Mouse (Mus musculus) embryonic stem cell, embryonic (primary cell): ENCODE measurements around the gene Kctd19.

ENCODE experiments used
- CTCF ChIA-PET, 4 experiments: fragments of 300-600 bp in 2 of 4; fragments of 350-600 bp in 2 of 4; sonication (Branson Sonifier 250); formaldehyde crosslinking; loops; one replicate each; lab custom pipeline; 2022; ENCODE audit warnings: inconsistent platforms in 2 of 4; lab: Charles Lee
- POLR2A ChIA-PET, 4 experiments: fragments of 300-600 bp in 2 of 4; fragments of 350-600 bp in 2 of 4; sonication (Branson Sonifier 250); formaldehyde crosslinking; loops; one replicate each; lab custom pipeline; 2022; ENCODE audit warnings: antibody characterized with exemption in 4 of 4, inconsistent platforms in 1 of 4; lab: Charles Lee

The Kctd19 gene

GRCm38 (mm10) chr8:105355179-105356024, 57.9 kb downstream of the Kctd19 start:
- ChIA-PET POLR2A (interaction anchor here in 3 of 4 experiments (0.7 to 1.7 kb wide), 4 partner anchors 25 to 66 kb away, joined by 3 to 4 read pairs (median 4); partner anchors contain the start of genes 4931428F04Rik (in 1 of the 3), E2f4 (in 1 of the 3), Lrrc29 (in 1 of the 3) and Tmem208 (in 1 of the 3)), CTCF (interaction anchor here in 1 of 4 experiments (0.6 to 1.3 kb wide), 2 partner anchors 19 to 66 kb away, joined by 3 read pairs; partner anchors contain the start of gene 4931428F04Rik)

- ChIA-PET POLR2A (interaction anchor here in 2 of 4 experiments (1.0 to 1.7 kb wide), 5 partner anchors 18 to 57 kb away, joined by 3 to 4 read pairs (median 4); partner anchors contain the start of genes E2f4 (in 1 of the 2), Lrrc29 (in 1 of the 2), Plekhg4 (in 1 of the 2) and Tmem208 (in 1 of the 2)), CTCF (interaction anchor here in 2 of 4 experiments (0.6 to 1.3 kb wide), 3 partner anchors 20 to 87 kb away, joined by 3 read pairs; partner anchors contain the start of gene 4931428F04Rik (in 1 of the 2))
Measured at GRCm38 (mm10) chr8:105354549-105354948, 58.8 kb downstream of the Kctd19 start.

- ChIA-PET POLR2A (interaction anchor here in 2 of 4 experiments (0.6 to 1.7 kb wide), 5 partner anchors 16 to 59 kb away, joined by 3 to 4 read pairs (median 3); partner anchors contain the start of genes Kctd19 (in 1 of the 2) and Plekhg4 (in 1 of the 2)), CTCF (interaction anchor here in 1 of 4 experiments (0.7 kb wide), 1 partner anchor 21 kb away, joined by 4 read pairs; no protein-coding TSS in a partner anchor)
Measured at GRCm38 (mm10) chr8:105353583-105354135, 59.6 kb downstream of the Kctd19 start.

GRCm38 (mm10) chr8:105350186-105350585, 63.1 kb downstream of the Kctd19 start:
- ChIA-PET CTCF (interaction anchor here (0.6 to 4.3 kb wide), 8 partner anchors 9 to 650 kb away, joined by 3 to 17 read pairs (median 4); no protein-coding TSS in a partner anchor), POLR2A (interaction anchor here (0.6 to 4.4 kb wide), 21 partner anchors 9 to 1184 kb away, joined by 3 to 32 read pairs (median 4); partner anchors contain the start of genes Tppp3 (in 2 of the 4), 4931428F04Rik (in 1 of the 4), E2f4 (in 1 of the 4) and Plekhg4 (in 1 of the 4))

- ChIA-PET CTCF (interaction anchor here (0.7 to 4.3 kb wide), 17 partner anchors 10 to 401 kb away, joined by 3 to 17 read pairs (median 7); partner anchors contain the start of genes 4931428F04Rik (in 1 of the 4), B3gnt9 (in 1 of the 4) and Tppp3 (in 1 of the 4)), POLR2A (interaction anchor here in 3 of 4 experiments (0.6 to 4.4 kb wide), 30 partner anchors 10 to 1183 kb away, joined by 3 to 32 read pairs (median 4); partner anchors contain the start of genes E2f4 (in 2 of the 3), Tppp3 (in 2 of the 3), 4931428F04Rik (in 1 of the 3) and Lrrc29 (in 1 of the 3))
Measured at GRCm38 (mm10) chr8:105349096-105349771, 64.1 kb downstream of the Kctd19 start.

GRCm38 (mm10) chr8:105348450-105349095, 64.7 kb downstream of the Kctd19 start, which contains the start of gene Slc9a5:
Gene Slc9a5, plus strand, starts transcription at chr8:105348843.
- ChIA-PET CTCF (interaction anchor here (0.5 to 4.3 kb wide), 28 partner anchors 9 to 746 kb away, joined by 3 to 17 read pairs (median 5); partner anchors contain the start of genes 4931428F04Rik (in 2 of the 4), Tppp3 (in 2 of the 4) and B3gnt9 (in 1 of the 4)), POLR2A (interaction anchor here in 3 of 4 experiments (0.6 to 4.4 kb wide), 55 partner anchors 9 to 511 kb away, joined by 3 to 32 read pairs (median 4); partner anchors contain the start of genes Tppp3 (in 2 of the 3), 4931428F04Rik (in 1 of the 3), Acd (in 1 of the 3) and B3gnt9 (in 1 of the 3))

GRCm38 (mm10) chr8:105347428-105348221, 65.7 kb downstream of the Kctd19 start, which contains the start of gene Fhod1:
Gene Fhod1, minus strand, starts transcription at chr8:105347953.
- POLR2A ChIA-PET: interaction anchor here in 3 of 4 experiments (0.5 to 4.4 kb wide), 62 partner anchors 8 to 1617 kb away, joined by 3 to 32 read pairs (median 4); partner anchors contain the start of genes Tppp3 (in 2 of the 3), 4931428F04Rik (in 1 of the 3), Acd (in 1 of the 3) and B3gnt9 (in 1 of the 3)
- CTCF ChIA-PET: interaction anchor here (0.5 to 4.3 kb wide), 33 partner anchors 8 to 745 kb away, joined by 3 to 17 read pairs (median 5); partner anchors contain the start of genes 4931428F04Rik (in 2 of the 4), B3gnt9 (in 1 of the 4) and Tppp3 (in 1 of the 4)

- ChIA-PET POLR2A (interaction anchor here in 1 of 4 experiments (0.6 kb wide), 1 partner anchor 707 kb away, joined by 4 read pairs; no protein-coding TSS in a partner anchor), CTCF (interaction anchor here in 1 of 4 experiments (0.5 kb wide), 1 partner anchor 111 kb away, joined by 3 read pairs; no protein-coding TSS in a partner anchor)
Measured at GRCm38 (mm10) chr8:105346611-105347427, 66.5 kb downstream of the Kctd19 start.

- ChIA-PET CTCF (interaction anchor here in 1 of 4 experiments (0.9 kb wide), 1 partner anchor 86 kb away, joined by 3 read pairs; no protein-coding TSS in a partner anchor), POLR2A (interaction anchor here in 2 of 4 experiments (0.6 to 1.5 kb wide), 3 partner anchors 10 to 24 kb away, joined by 3 to 5 read pairs (median 3); no protein-coding TSS in a partner anchor)
Measured at GRCm38 (mm10) chr8:105345061-105345975, 68.0 kb downstream of the Kctd19 start.

- ChIA-PET CTCF (interaction anchor here in 1 of 4 experiments (0.6 kb wide), 1 partner anchor 82 kb away, joined by 3 read pairs; no protein-coding TSS in a partner anchor), POLR2A (interaction anchor here in 2 of 4 experiments (1.3 to 1.4 kb wide), 2 partner anchors 16 kb away, joined by 3 to 4 read pairs; no protein-coding TSS in a partner anchor)
Measured at GRCm38 (mm10) chr8:105343791-105344574, 69.3 kb downstream of the Kctd19 start.

- ChIA-PET CTCF (interaction anchor here in 1 of 4 experiments (0.6 kb wide), 1 partner anchor 18 kb away, joined by 4 read pairs; no protein-coding TSS in a partner anchor), POLR2A (interaction anchor here in 3 of 4 experiments (0.6 to 1.3 kb wide), 4 partner anchors 10 to 47 kb away, joined by 3 to 4 read pairs (median 4); partner anchors contain the start of gene Exoc3l (in 1 of the 3))
Measured at GRCm38 (mm10) chr8:105342768-105343167, 70.5 kb downstream of the Kctd19 start.

- POLR2A ChIA-PET: interaction anchor here in 2 of 4 experiments (0.6 to 1.0 kb wide), 4 partner anchors 15 to 140 kb away, joined by 3 to 5 read pairs (median 3); partner anchors contain the start of genes Lrrc29 (in 1 of the 2), Nol3 (in 1 of the 2) and Tmem208 (in 1 of the 2)
- CTCF ChIA-PET: no interaction called here
Measured at GRCm38 (mm10) chr8:105341399-105341798, 71.9 kb downstream of the Kctd19 start.
